ENCODE assay signal across 8 mouse cellular contexts in the genomic region with DNA sequence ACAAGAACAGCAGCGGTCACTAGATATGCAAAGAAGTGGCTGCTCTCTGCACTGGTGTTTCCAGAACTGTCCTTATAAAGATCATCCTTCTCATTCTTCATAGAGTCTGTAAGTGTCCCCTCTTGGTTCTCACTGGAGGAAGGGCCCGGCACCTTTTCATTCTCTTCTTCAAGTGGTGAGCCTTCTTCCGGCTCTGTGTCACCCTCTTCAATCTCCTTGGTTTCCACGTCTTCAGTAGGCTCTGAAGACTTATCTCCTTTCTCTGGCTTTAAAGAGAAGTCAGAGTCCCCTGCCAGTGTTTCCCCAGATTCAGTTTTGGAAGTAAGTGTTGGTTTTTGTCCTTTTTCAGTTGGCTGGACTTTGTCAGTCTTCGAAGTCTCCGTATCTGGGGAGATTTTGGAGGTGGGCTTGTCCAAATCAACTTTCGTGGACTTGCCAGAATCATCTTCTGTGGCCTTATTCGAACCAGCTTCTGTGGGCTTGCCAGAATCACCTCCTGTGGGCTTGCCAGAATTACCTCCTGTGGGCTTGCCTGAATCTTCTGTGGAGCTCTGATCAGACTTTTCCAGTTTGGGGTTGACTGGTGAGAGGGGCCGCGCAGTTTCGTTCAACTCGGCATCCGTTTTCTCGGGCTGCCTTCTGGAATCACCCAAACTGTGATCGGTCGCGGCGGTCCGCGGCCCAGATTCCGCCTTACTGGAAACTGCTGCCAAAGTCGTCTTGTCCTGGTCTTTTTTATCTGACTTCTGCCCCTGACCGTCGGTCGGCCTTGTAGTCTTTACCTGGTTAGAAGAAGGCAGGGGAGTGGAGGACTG. TPM values are rescaled to one million over a fixed set of nuclear protein-coding genes. Genes with fewer than 3 reads are reported as not detected.
DNase-seq lines count a peak whose midpoint lies in the region; ATAC-seq lines count a peak whose summit lies in the region.

No protein-coding gene starts in this region.

- 20% methylated on average over 25 of the region's 25 CpGs for WGBS in lung, embryonic 16.5 days
- WGBS in hindbrain, embryonic 14.5 days = 30% methylated on average over 25 of the region's 25 CpGs
- WGBS in midbrain, embryonic 12.5 days = 29% methylated on average over 25 of the region's 25 CpGs

- H3K36me3 ChIP-seq in lung, embryonic 16.5 days (ENCODE audit: control insufficient read depth, insufficient read depth, low read length) = peaks cover 15% of the 10 kb centered on the region
- peaks cover 30% of the 10 kb centered on the region for H3K36me3 ChIP-seq in hindbrain, embryonic 14.5 days (replicated peaks; ENCODE audit: control insufficient read depth, insufficient read depth)
- H3K36me3 ChIP-seq in midbrain, embryonic 12.5 days = peaks cover 25% of the 10 kb centered on the region

- no peak for ATAC-seq in lung, embryonic 16.5 days (ENCODE audit: low read depth)
- peak; percentile 25 for ATAC-seq in hindbrain, embryonic 14.5 days (ENCODE audit: low FRiP score)
- ATAC-seq in midbrain, embryonic 12.5 days (ENCODE audit: low FRiP score, low read depth) = 0 out of 2 replicates have a peak, but pooled peaks have one; percentile 0

- no peak for DNase-seq in lung, postnatal 14 days
- peak; percentile 27 for DNase-seq in cerebellum, adult 8-10 months
- DNase-seq in hindbrain, embryonic 14.5 days (ENCODE audit: low spot score) = no peak
- no peak for DNase-seq in ovary, adult 18-20 months (ENCODE audit: low spot score)
- DNase-seq in layer of hippocampus, adult 18-20 months (ENCODE audit: low spot score in 2 of 2) = no peak
- DNase-seq in frontal cortex, postnatal 14 days (ENCODE audit: low spot score in 2 of 2) = no peak

- peak overlapping the region; percentile 71 for H3K9ac ChIP-seq in lung, embryonic 16.5 days (ENCODE audit: low read length)
- peak overlapping the region; percentile 92 for H3K9ac ChIP-seq in hindbrain, embryonic 14.5 days
- peak overlapping the region; percentile 70 for H3K9ac ChIP-seq in midbrain, embryonic 12.5 days (replicated peaks)

- peak overlapping the region; percentile 83 for H3K4me2 ChIP-seq in lung, embryonic 16.5 days (ENCODE audit: low read depth, low read length)
- peak overlapping the region; percentile 97 for H3K4me2 ChIP-seq in hindbrain, embryonic 14.5 days (replicated peaks)
- H3K4me2 ChIP-seq in midbrain, embryonic 12.5 days (replicated peaks) = peak overlapping the region; percentile 93

- peaks cover 31% of the 10 kb centered on the region for H3K4me1 ChIP-seq in lung, embryonic 16.5 days (replicated peaks; ENCODE audit: control insufficient read depth, insufficient read depth, low read length)
- peaks cover 26% of the 10 kb centered on the region for H3K4me1 ChIP-seq in hindbrain, embryonic 14.5 days (replicated peaks; ENCODE audit: control insufficient read depth, insufficient read depth, low read length)
- peaks cover 34% of the 10 kb centered on the region for H3K4me1 ChIP-seq in midbrain, embryonic 12.5 days

- no peaks in the 10 kb centered on the region for H3K27me3 ChIP-seq in lung, embryonic 16.5 days (ENCODE audit: control insufficient read depth, insufficient read depth, low read depth, low read length)
- no peaks in the 10 kb centered on the region for H3K27me3 ChIP-seq in hindbrain, embryonic 14.5 days (ENCODE audit: control insufficient read depth, insufficient read depth, low read length)
- H3K27me3 ChIP-seq in midbrain, embryonic 12.5 days = no peaks in the 10 kb centered on the region

- no peaks in the 10 kb centered on the region for H3K9me3 ChIP-seq in lung, embryonic 16.5 days (ENCODE audit: control insufficient read depth, low read length)
- no peaks in the 10 kb centered on the region for H3K9me3 ChIP-seq in hindbrain, embryonic 14.5 days (ENCODE audit: control insufficient read depth, low read length)
- no peaks in the 10 kb centered on the region for H3K9me3 ChIP-seq in midbrain, embryonic 12.5 days

- no peak overlapping the region for H3K27ac ChIP-seq in lung, embryonic 16.5 days (ENCODE audit: low read length)
- H3K27ac ChIP-seq in hindbrain, embryonic 14.5 days = no peak overlapping the region
- no peak overlapping the region for H3K27ac ChIP-seq in midbrain, embryonic 12.5 days (replicated peaks)

- peak overlapping the region; percentile 76 for H3K4me3 ChIP-seq in lung, embryonic 16.5 days (ENCODE audit: low read length)
- peak overlapping the region; percentile 77 for H3K4me3 ChIP-seq in hindbrain, embryonic 14.5 days (replicated peaks; ENCODE audit: low read length)
- H3K4me3 ChIP-seq in midbrain, embryonic 12.5 days = peak overlapping the region; percentile 71

RNA-seq across cellular contexts. Expression of a gene that starts 1.0 kb away (rescaled TPM):
- polyA plus RNA-seq in lung, embryonic 16.5 days (2015; fragmentation: Nextera tagmentation; extraction: Ambion mirVana) = 45.6 and 46.8 TPM in 2 replicates
- 43.0 and 49.2 TPM in 2 replicates for polyA plus RNA-seq in hindbrain, embryonic 14.5 days (2014; fragmentation: Nextera tagmentation; extraction: Ambion mirVana)
- 38.6 and 39.2 TPM in 2 replicates for polyA plus RNA-seq in midbrain, embryonic 12.5 days (2016; fragmentation: Nextera tagmentation; extraction: Ambion mirVana)
- total RNA-seq in layer of hippocampus, adult 18-20 months (2021) = 10 to 100 TPM; 95.0 to 98.9 TPM

RNA-seq across cellular contexts. Expression of a gene that starts 17.5 kb away (rescaled TPM):
- 18.6 and 20.1 TPM in 2 replicates for polyA plus RNA-seq in lung, embryonic 16.5 days (2015; fragmentation: Nextera tagmentation; extraction: Ambion mirVana)
- 6.2 and 6.6 TPM in 2 replicates for polyA plus RNA-seq in hindbrain, embryonic 14.5 days (2014; fragmentation: Nextera tagmentation; extraction: Ambion mirVana)
- 4.4 and 6.9 TPM in 2 replicates for polyA plus RNA-seq in midbrain, embryonic 12.5 days (2016; fragmentation: Nextera tagmentation; extraction: Ambion mirVana)
- 10 to 100 TPM; 64.3 to 76.9 TPM for total RNA-seq in layer of hippocampus, adult 18-20 months (2021)

RNA-seq across cellular contexts. Expression of a gene that starts 17.6 kb away (rescaled TPM):
- polyA plus RNA-seq in lung, embryonic 16.5 days (2015; fragmentation: Nextera tagmentation; extraction: Ambion mirVana) = 17.5 and 20.0 TPM in 2 replicates
- polyA plus RNA-seq in hindbrain, embryonic 14.5 days (2014; fragmentation: Nextera tagmentation; extraction: Ambion mirVana) = 16.8 and 20.0 TPM in 2 replicates
- polyA plus RNA-seq in midbrain, embryonic 12.5 days (2016; fragmentation: Nextera tagmentation; extraction: Ambion mirVana) = 14.3 and 18.3 TPM in 2 replicates
- total RNA-seq in layer of hippocampus, adult 18-20 months (2021) = 10 to 100 TPM; 24.5 to 24.8 TPM
